Mouse (Mus musculus) MEL (cell line): ENCODE measurements at regions not wholly inside any gene's neighbourhood (a gene's known extent, or its start where the extent isn't known, plus 50 kb on each side); places are given as distances from the start of the nearest gene placed in this dataset.
"Not testable (repeated sequence)": the region's sequence is repeated elsewhere in the genome, so short reads cannot be mapped to it uniquely, and the experiment has no call there.

ENCODE experiments used
- BHLHE40 ChIP-seq: IDR thresholded peaks from 2 replicates; pipeline ENCODE4 v1.6.1; 2012; ENCODE audit warnings: low read depth, mild to moderate bottlenecking, inconsistent platforms, low read length, improper control_type of control experiment, borderline replicate concordance
- CHD2 ChIP-seq: IDR thresholded peaks from 2 replicates; pipeline ENCODE4 v1.6.1; 2011; ENCODE audit warnings: low read length, improper control_type of control experiment
- CTCF ChIP-seq, 3 experiments: IDR thresholded peaks in 2 of 3; conservative IDR thresholded peaks in 1 of 3; 2 replicates each; pipeline ENCODE4 v1.5.1; 2011 to 2012; ENCODE audit warnings: low read length in 3 of 3, low read depth in 2 of 3, mild to moderate bottlenecking in 2 of 3, improper control_type of control experiment in 1 of 3, inconsistent platforms in 1 of 3, mixed read lengths in 1 of 3, moderate library complexity in 1 of 3; ENCODE audit not compliant: control insufficient read depth in 1 of 3, insufficient read depth in 1 of 3, poor library complexity in 1 of 3, severe bottlenecking in 1 of 3
- E2F4 ChIP-seq: IDR thresholded peaks from 2 replicates; pipeline ENCODE4 v1.6.1; 2011; ENCODE audit warnings: low read depth, low read length, improper control_type of control experiment, borderline replicate concordance
- ELF1 ChIP-seq: IDR thresholded peaks from 2 replicates; pipeline ENCODE4 v1.6.1; 2014; ENCODE audit warnings: low read depth, mild to moderate bottlenecking, inconsistent platforms, low read length, improper control_type of control experiment, moderate library complexity
- EP300 ChIP-seq, 2 experiments: IDR thresholded peaks; 2 replicates each; pipeline ENCODE4 v1.6.1; 2011; ENCODE audit warnings: improper control_type of control experiment in 2 of 2, low read length in 2 of 2, low read depth in 1 of 2, mild to moderate bottlenecking in 1 of 2
- GABPA ChIP-seq: IDR thresholded peaks from 2 replicates; pipeline ENCODE4 v1.6.1; 2012; ENCODE audit warnings: low read depth, mild to moderate bottlenecking, inconsistent platforms, low read length, improper control_type of control experiment, moderate library complexity
- GATA1 ChIP-seq: IDR thresholded peaks from 2 replicates; pipeline ENCODE4 v1.6.1; 2011; ENCODE audit warnings: low read depth, low read length, improper control_type of control experiment
- MAFK ChIP-seq: IDR thresholded peaks from 2 replicates; pipeline ENCODE4 v1.6.1; 2011; ENCODE audit warnings: low read depth, mild to moderate bottlenecking, low read length, improper control_type of control experiment, borderline replicate concordance
- MAX ChIP-seq: IDR thresholded peaks from 2 replicates; pipeline ENCODE4 v1.6.1; 2011; ENCODE audit warnings: low read length, improper control_type of control experiment
- NRF1 ChIP-seq: IDR thresholded peaks from 2 replicates; pipeline ENCODE4 v1.6.1; 2014; ENCODE audit warnings: low read depth, mild to moderate bottlenecking, inconsistent platforms, low read length, improper control_type of control experiment, moderate library complexity; ENCODE audit not compliant: poor library complexity, insufficient read depth, severe bottlenecking
- POLR2A ChIP-seq, 2 experiments: IDR thresholded peaks; 2 replicates each; pipeline ENCODE4 v1.6.1; 2011 to 2012; ENCODE audit warnings: low read length in 2 of 2, mild to moderate bottlenecking in 2 of 2, control low read depth in 1 of 2, improper control_type of control experiment in 1 of 2, low read depth in 1 of 2, moderate library complexity in 1 of 2; ENCODE audit not compliant: control insufficient read depth in 1 of 2, insufficient read depth in 1 of 2, poor library complexity in 1 of 2
- USF1 ChIP-seq: IDR thresholded peaks from 2 replicates; pipeline ENCODE4 v1.6.1; 2014; ENCODE audit warnings: low read depth, mild to moderate bottlenecking, inconsistent platforms, low read length, improper control_type of control experiment, moderate library complexity
- ZC3H11A ChIP-seq: IDR thresholded peaks from 2 replicates; pipeline ENCODE4 v1.6.1; 2012; ENCODE audit warnings: low read depth, mild to moderate bottlenecking, inconsistent platforms, low read length, improper control_type of control experiment

DNA sequence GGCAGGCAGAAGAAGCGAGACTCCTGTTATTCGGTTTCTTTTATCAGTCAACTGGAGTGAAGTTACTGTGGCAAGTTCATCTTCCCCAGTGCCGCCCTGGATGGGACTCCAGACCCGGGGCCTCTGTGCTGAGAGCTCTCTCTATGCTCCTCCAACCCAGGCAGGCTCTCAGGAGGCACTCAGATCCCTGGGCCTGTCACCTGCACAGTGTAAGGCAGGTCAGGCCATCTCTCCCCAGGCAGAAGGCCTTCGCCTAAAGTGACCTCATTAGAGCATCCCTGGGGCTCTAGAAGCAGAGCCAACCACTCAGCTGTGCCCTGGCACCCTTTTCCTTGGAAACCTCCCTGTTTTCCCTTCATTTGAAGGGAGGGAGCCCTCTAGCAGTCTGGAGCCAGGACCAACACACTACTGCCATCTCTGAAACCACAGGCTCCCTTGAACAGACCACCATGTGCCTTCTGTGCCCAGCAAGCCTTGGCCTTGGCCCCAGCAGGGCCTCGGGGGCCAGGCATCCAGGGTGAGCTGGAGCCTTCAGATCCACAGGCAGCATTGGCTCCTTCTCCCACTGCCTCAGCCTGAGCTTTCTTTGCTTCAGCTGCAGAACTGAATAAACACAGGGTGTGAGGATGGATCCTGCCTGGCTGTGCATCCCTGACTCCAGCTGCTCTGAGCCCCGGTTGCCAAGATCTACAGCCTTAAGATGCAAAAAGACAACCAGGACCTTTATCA, 259.3 kb downstream of the Prex1 start:
- TF ChIP-seq USF1; POLR2A (IDR thresholded peaks at IDR 0.05; ENCODE audit: control insufficient read depth in 1 of 2, insufficient read depth in 1 of 2, low read depth in 1 of 2, low read length in 2 of 2, poor library complexity in 1 of 2); MAFK; CTCF (IDR thresholded peaks at IDR 0.05 in 2 of 3, conservative IDR thresholded peaks at IDR 0.05 in 1 of 3; ENCODE audit: control insufficient read depth in 1 of 3, insufficient read depth in 1 of 3, low read depth in 2 of 3, low read length in 3 of 3, poor library complexity in 1 of 3, severe bottlenecking in 1 of 3); ZC3H11A; E2F4; CHD2; NRF1; ELF1; EP300 (IDR thresholded peaks at IDR 0.05; ENCODE audit: low read depth in 1 of 2, low read length in 2 of 2); BHLHE40; MAX; GATA1; GABPA: not testable (repeated sequence)
